Mouse (Mus musculus) heart, embryonic 14.5 days (tissue): ENCODE data around the gene Ptpro. TPM values are rescaled to one million over a fixed set of nuclear protein-coding genes. Genes with fewer than 3 reads are reported as not detected.

Experiments
- ATAC-seq: fragments of 200-750 bp; cut with Nextera tagmentation; 2 replicates; pipeline ENCODE4 v1.8.0; 2017; ENCODE audit warnings: low read depth, moderate TSS enrichment; ENCODE audit not compliant: insufficient number of reproducible peaks, insufficient read depth, low FRiP score
- H3K27ac ChIP-seq, 2 experiments: fragments of 200-500 bp in 1 of 2; fragments of 300-500 bp in 1 of 2; sonication (generic) in 1 of 2; replicated peaks in 1 of 2; 2 replicates each; pipeline ENCODE4 v1.5.1; 2012 to 2014; ENCODE audit warnings: low read depth in 2 of 2, low read length in 2 of 2, control low read depth in 1 of 2, mild to moderate bottlenecking in 1 of 2, mixed read lengths in 1 of 2; ENCODE audit not compliant: control insufficient read depth in 1 of 2, insufficient read depth in 1 of 2
- H3K27me3 ChIP-seq: fragments of 300-500 bp; sonication (generic); 2 replicates; pipeline ENCODE4 v1.6.1; 2014; ENCODE audit warnings: mild to moderate bottlenecking, low read length, control low read depth; ENCODE audit not compliant: control insufficient read depth, insufficient read depth
- H3K36me3 ChIP-seq: fragments of 300-500 bp; sonication (generic); 2 replicates; pipeline ENCODE4 v1.6.1; 2014; ENCODE audit warnings: mild to moderate bottlenecking, control low read depth, low read length, mixed read lengths; ENCODE audit not compliant: control insufficient read depth, insufficient read depth
- H3K4me1 ChIP-seq, 2 experiments: fragments of 200-500 bp in 1 of 2; fragments of 300-500 bp in 1 of 2; sonication (generic) in 1 of 2; 2 replicates each; pipeline ENCODE4 v1.6.1; 2012 to 2014; ENCODE audit warnings: low read length in 2 of 2, control low read depth in 1 of 2, mixed read lengths in 1 of 2; ENCODE audit not compliant: control insufficient read depth in 2 of 2, insufficient read depth in 2 of 2
- H3K4me2 ChIP-seq: fragments of 300-500 bp; sonication (generic); 2 replicates; pipeline ENCODE4 v1.6.1; 2014; ENCODE audit warnings: mild to moderate bottlenecking, low read length
- H3K4me3 ChIP-seq, 2 experiments: fragments of 200-500 bp in 1 of 2; fragments of 300-500 bp in 1 of 2; sonication (generic) in 1 of 2; 2 replicates each; pipeline ENCODE4 v1.5.1; 2012 to 2014; ENCODE audit warnings: low read length in 2 of 2, mild to moderate bottlenecking in 2 of 2, control low read depth in 1 of 2, low read depth in 1 of 2, moderate library complexity in 1 of 2; ENCODE audit not compliant: control insufficient read depth in 1 of 2, insufficient read depth in 1 of 2
- H3K9ac ChIP-seq: fragments of 300-500 bp; sonication (generic); 2 replicates; pipeline ENCODE4 v1.6.1; 2014; ENCODE audit warnings: mild to moderate bottlenecking, low read length
- H3K9me3 ChIP-seq: fragments of 300-500 bp; sonication (generic); 2 replicates; pipeline ENCODE4 v1.6.1; 2016; ENCODE audit warnings: low read length, control low read depth; ENCODE audit not compliant: control insufficient read depth
- WGBS: fragments of 180-500 bp; shearing (Covaris S2); extraction: QIAGEN DNeasy Blood & Tissue Kit; methylation state at CpG from one replicate; pipeline ENCODE4 v1.1.7; 2014; 5-methylcytosine and 5-hydroxymethylcytosine counted together
- polyA plus RNA-seq: library from polyadenylated mRNA; unstranded; fragments of >200 nt; fragmentation: Nextera tagmentation; extraction: Ambion mirVana; gene quantifications from 2 replicates; pipeline ENCODE4 v1.2.1, GENCODE M21; 2014

Ptpro gene
- polyA plus RNA-seq, 1 experiment from 2014 or later: 4.1 TPM

DNA sequence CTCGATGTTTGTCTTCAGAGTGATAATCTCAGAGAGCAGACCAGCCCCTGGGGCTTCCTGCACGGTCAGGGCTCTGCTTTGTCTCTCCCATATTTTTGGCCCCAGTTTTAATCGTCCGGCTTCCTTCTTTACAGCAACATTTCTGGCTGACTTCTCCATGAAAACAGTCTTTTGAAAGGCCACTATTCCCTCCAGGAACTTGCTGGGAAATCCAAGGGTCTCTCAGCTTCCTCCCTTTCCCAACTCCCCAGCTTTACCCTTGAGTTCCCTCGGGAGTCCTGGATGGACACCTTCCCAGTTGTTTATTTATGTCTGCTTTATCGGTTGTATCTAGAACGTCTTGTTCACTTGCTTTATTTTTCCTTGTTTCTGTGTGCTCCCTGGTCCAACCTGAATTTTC, 205.1 kb downstream of the Ptpro start:
- WGBS: 25% methylated on average over 7 of the region's 7 CpGs
- Histone ChIP-seq H3K27me3 (no peaks in the 10 kb centered on the region), H3K4me3 (no peak overlapping the region), H3K36me3 (no peaks in the 10 kb centered on the region), H3K9ac (no peak overlapping the region), H3K4me1 (peaks cover 17 to 24% of the 10 kb centered on the region in 2 experiments), H3K27ac (peak overlapping the region; percentile 28 to 39), H3K4me2 (no peak overlapping the region), H3K9me3 (no peaks in the 10 kb centered on the region)
- no peak for ATAC-seq

DNA sequence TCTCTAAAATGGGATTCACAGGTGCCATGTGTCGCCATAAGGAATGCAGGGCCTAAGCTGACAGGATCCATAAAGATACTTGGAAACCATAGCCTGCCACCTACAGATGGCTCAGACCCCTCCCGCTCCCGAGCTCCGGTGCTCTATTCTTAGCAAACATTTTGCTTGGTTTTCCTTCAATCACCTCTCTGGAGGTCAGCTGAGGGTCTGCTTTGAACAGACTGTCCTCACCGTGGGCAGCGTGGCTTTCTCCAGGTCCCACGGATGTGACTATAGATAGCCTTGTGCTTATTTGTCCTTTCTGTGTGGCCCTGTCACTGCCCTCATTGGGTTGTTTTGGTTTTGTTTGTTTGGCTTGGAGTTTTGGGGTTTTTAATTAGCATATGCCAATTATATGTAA, 206.0 kb downstream of the Ptpro start:
- no peaks in the 10 kb centered on the region for H3K27me3 ChIP-seq
- no peak overlapping the region for H3K4me3 ChIP-seq
- ATAC-seq: no peak
- H3K4me1 ChIP-seq: peaks cover 17 to 24% of the 10 kb centered on the region in 2 experiments
- no peaks in the 10 kb centered on the region for H3K9me3 ChIP-seq
- no peak overlapping the region for H3K27ac ChIP-seq
- WGBS: 30% methylated on average over 7 of the region's 7 CpGs
- no peak overlapping the region for H3K4me2 ChIP-seq
- H3K36me3 ChIP-seq: no peaks in the 10 kb centered on the region
- no peak overlapping the region for H3K9ac ChIP-seq

DNA sequence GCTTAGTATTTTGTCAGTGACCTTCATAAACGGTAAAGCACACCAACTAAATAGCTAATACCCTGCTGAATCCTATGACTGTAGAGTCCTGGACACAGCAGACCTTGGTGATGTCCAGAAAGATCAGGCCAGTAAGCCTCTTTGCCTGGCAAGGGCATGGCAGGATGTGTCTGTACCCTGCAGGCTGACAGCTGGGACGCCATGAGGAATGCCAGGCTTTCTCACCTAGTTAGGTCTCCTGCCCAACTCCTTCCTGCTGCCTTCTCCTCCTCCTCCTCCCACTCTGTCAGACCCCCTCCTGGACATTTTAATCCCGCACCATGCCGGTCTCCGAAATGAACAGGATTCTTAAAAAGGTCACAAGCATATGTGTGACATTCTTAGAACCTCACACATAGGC, 211.7 kb downstream of the Ptpro start:
- Histone ChIP-seq H3K4me3 (no peak overlapping the region), H3K9ac (no peak overlapping the region), H3K27me3 (no peaks in the 10 kb centered on the region), H3K4me2 (no peak overlapping the region), H3K36me3 (no peaks in the 10 kb centered on the region), H3K9me3 (no peaks in the 10 kb centered on the region), H3K4me1 (peaks cover 18 to 33% of the 10 kb centered on the region in 2 experiments), H3K27ac (peak overlapping the region in 1 of 2 experiments; percentile 82; a peak in 2 of 4 replicates)
- 81% methylated on average over 5 of the region's 5 CpGs for WGBS
- ATAC-seq: no peak

DNA sequence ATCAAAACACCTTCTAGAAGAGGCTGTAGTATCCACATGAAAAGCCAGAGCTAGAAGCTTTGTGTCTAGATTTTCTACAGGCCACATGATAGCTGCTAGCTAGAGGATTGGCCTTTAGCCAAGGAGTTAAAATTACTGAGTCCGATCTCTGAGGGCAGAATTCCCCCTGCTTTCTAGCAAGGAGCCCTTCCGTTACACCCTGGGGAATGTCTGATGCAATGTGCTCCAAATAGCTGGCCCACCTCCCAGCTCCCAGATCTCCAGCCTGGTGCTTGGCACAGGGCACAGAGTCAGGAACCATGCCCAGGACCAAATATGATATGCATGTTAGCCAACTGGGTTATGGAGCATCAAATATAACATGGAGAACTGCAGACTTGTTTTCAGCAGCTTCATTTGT, 213.1 kb downstream of the Ptpro start:
- 2% methylated on average over 2 of the region's 2 CpGs for WGBS
- Histone ChIP-seq H3K9me3 (peaks cover 3% of the 10 kb centered on the region; the same call in 1 of the 2 replicates), H3K36me3 (no peaks in the 10 kb centered on the region), H3K4me1 (peaks cover 18 to 36% of the 10 kb centered on the region in 2 experiments), H3K4me2 (no peak overlapping the region), H3K27me3 (no peaks in the 10 kb centered on the region), H3K9ac (no peak overlapping the region), H3K27ac (peak overlapping the region; percentile 77 to 82), H3K4me3 (no peak overlapping the region)
- peak; percentile 86 for ATAC-seq

DNA sequence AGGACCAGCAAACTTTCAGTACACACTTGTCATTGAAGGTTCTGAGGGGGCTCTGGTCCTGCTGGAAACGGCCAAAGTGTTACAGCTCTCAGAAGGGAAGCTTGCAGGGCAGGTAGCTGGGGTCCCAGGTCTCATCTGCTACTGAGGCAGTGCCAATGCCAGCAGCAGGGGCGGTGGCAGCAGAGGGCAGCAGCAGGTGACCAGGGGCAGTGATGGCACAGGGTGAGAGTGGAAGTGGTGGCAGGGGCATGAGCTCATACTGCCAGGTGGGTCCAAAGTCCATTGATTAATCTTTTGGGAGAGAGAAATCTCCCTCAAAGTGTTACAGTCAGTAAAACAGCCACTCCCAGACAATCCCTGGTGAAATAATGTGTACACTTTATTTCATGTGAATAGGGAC, 214.1 kb downstream of the Ptpro start:
- Histone ChIP-seq H3K9ac (no peak overlapping the region), H3K9me3 (peaks cover 3% of the 10 kb centered on the region; the same call in 1 of the 2 replicates), H3K36me3 (no peaks in the 10 kb centered on the region), H3K4me2 (no peak overlapping the region), H3K4me1 (peaks cover 24 to 46% of the 10 kb centered on the region in 2 experiments), H3K27me3 (no peaks in the 10 kb centered on the region), H3K27ac (peak overlapping the region in 1 of 2 experiments; percentile 82; a peak in 2 of 4 replicates), H3K4me3 (no peak overlapping the region)
- 79% methylated on average over 2 of the region's 2 CpGs for WGBS
- no peak for ATAC-seq

DNA sequence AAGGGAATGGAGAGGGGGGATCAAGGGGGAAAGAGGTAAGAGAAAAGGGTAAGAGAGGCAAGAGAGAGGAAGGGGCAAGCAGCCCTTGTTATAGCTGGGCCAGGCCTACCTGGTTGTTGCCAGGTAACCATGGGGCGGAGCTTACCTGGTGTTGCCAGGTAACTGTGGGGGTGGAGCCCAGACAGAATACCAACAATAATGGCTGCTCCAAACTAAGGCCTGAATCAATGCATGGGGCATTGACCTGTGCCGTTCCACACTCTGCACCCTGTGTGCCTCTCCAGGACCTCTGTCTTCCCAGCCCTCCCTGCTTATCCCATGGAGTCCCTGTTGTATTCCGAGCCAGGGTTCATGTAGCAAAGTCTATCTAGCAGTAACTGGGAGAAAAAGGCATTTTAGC, 215.6 kb downstream of the Ptpro start:
- H3K4me2 ChIP-seq: no peak overlapping the region
- H3K4me1 ChIP-seq: peaks cover 26 to 50% of the 10 kb centered on the region in 2 experiments

DNA sequence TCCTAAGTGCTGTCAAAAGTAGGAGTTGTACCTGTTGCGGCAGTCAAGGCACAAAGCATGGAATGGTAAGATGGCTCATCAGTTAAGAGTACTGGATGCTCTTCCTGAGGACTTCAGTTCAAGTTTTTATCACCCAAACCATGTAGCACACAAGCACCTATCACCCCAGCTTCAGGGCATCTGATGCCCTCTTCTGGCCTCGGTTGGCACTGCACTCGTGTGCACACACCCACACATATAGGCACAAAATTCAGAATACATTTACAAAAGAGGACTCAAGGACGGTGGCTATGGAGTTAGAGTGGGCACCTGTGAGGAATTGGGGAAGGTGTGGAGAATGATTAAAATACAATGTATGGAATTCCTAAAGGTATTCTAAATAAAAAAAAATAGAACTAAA, 217.4 kb downstream of the Ptpro start:
- no peaks in the 10 kb centered on the region for H3K27me3 ChIP-seq
- H3K4me1 ChIP-seq: peaks cover 18 to 39% of the 10 kb centered on the region in 2 experiments
- no peak overlapping the region for H3K4me3 ChIP-seq
- WGBS: 98% methylated on average over 4 of the region's 4 CpGs
- no peak overlapping the region for H3K9ac ChIP-seq
- no peak overlapping the region for H3K4me2 ChIP-seq
- H3K36me3 ChIP-seq: no peaks in the 10 kb centered on the region
- H3K9me3 ChIP-seq: peaks cover 3% of the 10 kb centered on the region; the same call in 1 of the 2 replicates
- H3K27ac ChIP-seq: no peak overlapping the region
- ATAC-seq: no peak

More for the DNA sequence above, 215.6 kb downstream of the Ptpro start:
- WGBS: 96% methylated on average over 3 of the region's 3 CpGs
- Histone ChIP-seq H3K4me3 (no peak overlapping the region), H3K9me3 (peaks cover 3% of the 10 kb centered on the region; the same call in 1 of the 2 replicates), H3K27ac (no peak overlapping the region), H3K27me3 (no peaks in the 10 kb centered on the region), H3K9ac (no peak overlapping the region), H3K36me3 (no peaks in the 10 kb centered on the region)
- ATAC-seq: no peak
